Mouse (Mus musculus): ENCODE data around the gene Tceal5. TPM values are rescaled to one million over a fixed set of nuclear protein-coding genes. Genes with fewer than 3 reads are reported as not detected.

The Tceal5 gene
- polyA plus RNA-seq (2012; rRNA removed) = 0.20 and 0.39 TPM in 2 replicates

- Histone ChIP-seq H3K4me3 (ENCODE audit: insufficient read depth, low read depth, low read length) (peak within 1 kb of the TSS; percentile 44), H3K36me3 (ENCODE audit: control insufficient read depth, insufficient read depth, low read length) (no peaks in the 10 kb centered on the region), H3K27ac (ENCODE audit: insufficient read depth, low read depth, low read length) (no peak within 1 kb of the TSS), H3K27me3 (replicated peaks; ENCODE audit: control insufficient read depth, insufficient read depth, low read length) (no peaks in the 10 kb centered on the region), H3K4me1 (ENCODE audit: control insufficient read depth, insufficient read depth, low read length) (no peaks in the 10 kb centered on the region; the same call in 1 of the 2 replicates)
- no peak for TF ChIP-seq POLR2A (IDR thresholded peaks at IDR 0.05; ENCODE audit: low read depth, low read length)
- no peak for TF ChIP-seq CTCF (conservative IDR thresholded peaks at IDR 0.05; ENCODE audit: insufficient read depth, insufficient read length, low read depth, low read length)
- DNase-seq = no peak
- 0% methylated on average over 9 of the region's 9 CpGs for WGBS
These were observed at the start of gene Tceal5 for GRCm38 (mm10) chrX:136203664-136204066. Tceal5 (minus strand) TSS chrX:136203876.

- Histone ChIP-seq H3K36me3 (ENCODE audit: control insufficient read depth, insufficient read depth, low read length) (no peaks in the 10 kb centered on the region), H3K27ac (ENCODE audit: insufficient read depth, low read depth, low read length) (no peak overlapping the region), H3K4me3 (ENCODE audit: insufficient read depth, low read depth, low read length) (no peak overlapping the region), H3K27me3 (replicated peaks; ENCODE audit: control insufficient read depth, insufficient read depth, low read length) (no peaks in the 10 kb centered on the region), H3K4me1 (ENCODE audit: control insufficient read depth, insufficient read depth, low read length) (no peaks in the 10 kb centered on the region)
- WGBS = 48% methylated on average over 6 of the region's 6 CpGs
- TF ChIP-seq CTCF (conservative IDR thresholded peaks at IDR 0.05; ENCODE audit: insufficient read depth, insufficient read length, low read depth, low read length) (no peak), POLR2A (IDR thresholded peaks at IDR 0.05; ENCODE audit: low read depth, low read length) (no peak)
- DNase-seq = no peak
These were observed 48.5 kb upstream of the Tceal5 start for GRCm38 (mm10) chrX:136252023-136252729.

DNA sequence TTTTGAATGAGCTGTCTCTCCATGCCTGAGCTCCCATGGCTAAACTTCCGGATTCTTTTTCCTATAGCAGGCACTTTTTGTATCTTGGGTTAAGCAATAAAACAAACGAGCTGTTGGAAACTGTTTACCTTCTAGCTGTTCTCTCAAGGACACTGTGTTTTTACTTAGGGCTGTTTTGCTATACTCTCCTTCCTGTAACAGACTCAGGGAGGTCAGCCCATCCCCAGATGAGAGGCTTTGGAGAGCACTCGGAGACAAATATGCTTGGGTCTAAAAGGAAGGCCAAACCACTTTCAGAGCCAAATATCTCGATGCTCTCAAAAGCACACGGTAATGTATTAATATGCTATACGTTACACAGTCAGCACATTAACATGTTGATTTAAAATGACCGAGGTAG lies 46.0 kb upstream of the Tceal5 start:
- Histone ChIP-seq H3K36me3 (ENCODE audit: control insufficient read depth, insufficient read depth, low read length) (no peaks in the 10 kb centered on the region), H3K4me1 (ENCODE audit: control insufficient read depth, insufficient read depth, low read length) (no peaks in the 10 kb centered on the region), H3K27me3 (replicated peaks; ENCODE audit: control insufficient read depth, insufficient read depth, low read length) (no peaks in the 10 kb centered on the region), H3K4me3 (ENCODE audit: insufficient read depth, low read depth, low read length) (no peak overlapping the region), H3K27ac (ENCODE audit: insufficient read depth, low read depth, low read length) (no peak overlapping the region)
- no peak for DNase-seq
- WGBS = 58% methylated on average over 7 of the region's 7 CpGs
- TF ChIP-seq POLR2A (IDR thresholded peaks at IDR 0.05; ENCODE audit: low read depth, low read length) (no peak), CTCF (conservative IDR thresholded peaks at IDR 0.05; ENCODE audit: insufficient read depth, insufficient read length, low read depth, low read length) (no peak)

GRCm38 (mm10) chrX:136248811-136249210 lies 45.1 kb upstream of the Tceal5 start:
- H3K4me3 ChIP-seq (ENCODE audit: insufficient read depth, low read depth, low read length) = no peak overlapping the region
- TF ChIP-seq POLR2A (IDR thresholded peaks at IDR 0.05; ENCODE audit: low read depth, low read length) = no peak
- no peak for TF ChIP-seq CTCF (conservative IDR thresholded peaks at IDR 0.05; ENCODE audit: insufficient read depth, insufficient read length, low read depth, low read length)
- 32% methylated on average over 6 of the region's 6 CpGs for WGBS
- H3K27ac ChIP-seq (ENCODE audit: insufficient read depth, low read depth, low read length) = no peak overlapping the region
- H3K36me3 ChIP-seq (ENCODE audit: control insufficient read depth, insufficient read depth, low read length) = no peaks in the 10 kb centered on the region
- DNase-seq = no peak
- no peaks in the 10 kb centered on the region for H3K4me1 ChIP-seq (ENCODE audit: control insufficient read depth, insufficient read depth, low read length)
- H3K27me3 ChIP-seq (replicated peaks; ENCODE audit: control insufficient read depth, insufficient read depth, low read length) = no peaks in the 10 kb centered on the region

GRCm38 (mm10) chrX:136245521-136246071 lies 41.9 kb upstream of the Tceal5 start:
- peak; percentile 12 for DNase-seq
- H3K36me3 ChIP-seq (ENCODE audit: control insufficient read depth, insufficient read depth, low read length) = no peaks in the 10 kb centered on the region
- WGBS = 3% methylated on average over 13 of the region's 15 CpGs

DNA sequence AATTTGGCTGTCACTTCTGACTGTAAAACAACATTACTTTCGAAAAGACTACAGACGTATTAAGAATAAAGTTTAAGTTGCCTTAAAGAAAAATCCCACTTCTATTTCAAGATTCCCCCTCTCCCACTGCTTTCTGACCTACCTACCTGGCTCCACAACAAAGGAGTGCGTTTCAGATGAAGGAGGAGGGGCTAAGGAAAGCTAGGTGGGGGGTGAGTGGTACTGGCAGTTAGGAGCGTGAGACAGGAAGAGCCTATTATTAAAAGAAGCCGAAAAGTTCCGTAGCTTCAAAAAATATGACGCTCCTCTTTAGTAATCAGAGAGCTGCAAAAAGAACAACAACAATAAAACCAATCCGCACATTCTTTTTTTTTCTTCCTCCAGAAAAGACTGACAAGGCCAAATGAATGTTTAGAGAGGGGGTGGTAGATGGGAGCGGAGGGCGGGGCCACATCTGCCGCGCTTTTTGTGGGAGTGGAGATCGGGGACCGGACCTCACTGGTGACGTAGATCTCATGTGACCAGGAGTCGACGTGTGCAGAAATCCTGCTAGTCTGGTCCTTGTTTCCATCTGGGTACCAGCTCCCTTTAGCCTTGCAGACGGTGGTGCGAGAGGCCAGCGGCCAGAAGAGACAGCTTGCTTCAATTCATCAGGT lies 41.0 kb upstream of the Tceal5 start, which contains the start of gene Tceal9:
Gene Tceal9, plus strand, starts transcription at position 506 of the 656 bp plus-strand sequence.
- H3K4me1 ChIP-seq (ENCODE audit: control insufficient read depth, insufficient read depth, low read length) = no peaks in the 10 kb centered on the region
- H3K27me3 ChIP-seq (replicated peaks; ENCODE audit: control insufficient read depth, insufficient read depth, low read length) = no peaks in the 10 kb centered on the region
- peak within 1 kb of the TSS; percentile 29 for H3K27ac ChIP-seq (ENCODE audit: insufficient read depth, low read depth, low read length)
- 2% methylated on average over 20 of the region's 20 CpGs for WGBS
- H3K36me3 ChIP-seq (ENCODE audit: control insufficient read depth, insufficient read depth, low read length) = no peaks in the 10 kb centered on the region
- peak; percentile 84 for DNase-seq
- peak within 1 kb of the TSS; percentile 45 for H3K4me3 ChIP-seq (ENCODE audit: insufficient read depth, low read depth, low read length)
- TF ChIP-seq CTCF (conservative IDR thresholded peaks at IDR 0.05; ENCODE audit: insufficient read depth, insufficient read length, low read depth, low read length) (no peak), POLR2A (IDR thresholded peaks at IDR 0.05; ENCODE audit: low read depth, low read length) (peak; percentile 15)

More at GRCm38 (mm10) chrX:136245521-136246071, 41.9 kb upstream of the Tceal5 start:
- Histone ChIP-seq H3K4me1 (ENCODE audit: control insufficient read depth, insufficient read depth, low read length) (no peaks in the 10 kb centered on the region), H3K27me3 (replicated peaks; ENCODE audit: control insufficient read depth, insufficient read depth, low read length) (no peaks in the 10 kb centered on the region), H3K4me3 (ENCODE audit: insufficient read depth, low read depth, low read length) (peak overlapping the region; percentile 45), H3K27ac (ENCODE audit: insufficient read depth, low read depth, low read length) (peak overlapping the region; percentile 29)
- TF ChIP-seq POLR2A (IDR thresholded peaks at IDR 0.05; ENCODE audit: low read depth, low read length) = no peak
- no peak for TF ChIP-seq CTCF (conservative IDR thresholded peaks at IDR 0.05; ENCODE audit: insufficient read depth, insufficient read length, low read depth, low read length)

DNA sequence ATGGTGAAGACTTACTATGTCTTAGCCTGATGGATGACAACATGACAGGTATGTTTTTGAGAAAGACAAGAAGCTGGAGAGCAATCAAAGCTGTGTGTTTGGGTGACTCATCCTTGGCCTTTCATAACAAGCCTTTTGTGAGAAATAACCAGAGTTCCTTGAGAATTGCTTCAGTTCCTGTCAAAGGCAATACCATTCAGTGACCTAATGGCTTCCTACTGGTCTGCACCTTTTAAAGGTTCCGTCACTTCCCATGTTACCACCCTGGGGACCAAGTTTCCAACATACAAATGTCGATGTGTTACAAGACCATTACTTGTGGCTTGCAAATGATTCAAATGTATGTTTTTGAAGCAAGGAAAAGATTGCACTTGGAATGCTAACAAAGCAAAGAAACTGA lies 39.5 kb upstream of the Tceal5 start:
- WGBS = 86% methylated on average over 2 of the region's 2 CpGs
- H3K27me3 ChIP-seq (replicated peaks; ENCODE audit: control insufficient read depth, insufficient read depth, low read length) = no peaks in the 10 kb centered on the region
- DNase-seq = no peak
- no peak overlapping the region for H3K27ac ChIP-seq (ENCODE audit: insufficient read depth, low read depth, low read length)
- no peak overlapping the region for H3K4me3 ChIP-seq (ENCODE audit: insufficient read depth, low read depth, low read length)
- H3K4me1 ChIP-seq (ENCODE audit: control insufficient read depth, insufficient read depth, low read length) = no peaks in the 10 kb centered on the region
- no peak for TF ChIP-seq POLR2A (IDR thresholded peaks at IDR 0.05; ENCODE audit: low read depth, low read length)
- TF ChIP-seq CTCF (conservative IDR thresholded peaks at IDR 0.05; ENCODE audit: insufficient read depth, insufficient read length, low read depth, low read length) = no peak
- no peaks in the 10 kb centered on the region for H3K36me3 ChIP-seq (ENCODE audit: control insufficient read depth, insufficient read depth, low read length)

Data from kidney, adult 2 months (tissue).